Mouse (Mus musculus) liver, adult 2 months (tissue): ENCODE data around the gene Cript.

Experiments
- CTCF ChIP-seq: fragments of 200-500 bp; IDR thresholded peaks from 2 replicates; pipeline ENCODE4 v1.5.1; 2011; ENCODE audit warnings: low read depth, low read length, control low read depth
- POLR2A ChIP-seq: fragments of 200-500 bp; IDR thresholded peaks from 2 replicates; pipeline ENCODE4 v1.6.1; 2011; ENCODE audit warnings: low read length, control low read depth; ENCODE audit not compliant: insufficient read depth; ENCODE audit errors: extremely low read depth

DNA sequence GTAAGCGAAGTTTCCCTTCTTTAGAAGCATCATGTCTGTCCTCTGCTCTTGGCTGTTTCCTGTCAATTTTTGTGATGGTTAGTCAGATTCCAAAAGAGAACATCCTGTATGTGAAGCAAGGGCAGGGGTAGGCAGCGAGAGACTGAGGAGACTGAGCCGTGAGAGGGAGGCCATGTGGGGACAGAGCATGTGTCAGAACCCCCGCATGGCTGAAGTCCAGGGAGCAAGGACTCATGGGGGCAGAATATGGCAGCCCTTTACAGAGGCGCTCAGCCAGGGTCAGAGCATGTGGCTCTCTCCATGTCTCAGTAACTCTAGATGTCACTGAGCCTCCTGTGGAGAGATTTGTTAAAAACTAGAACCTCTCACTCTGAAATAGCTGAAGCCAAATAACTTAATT is 28.6 kb downstream of the Cript start:
- TF ChIP-seq POLR2A (no peak), CTCF (no peak)
